Mouse (Mus musculus) thymus, postnatal 10 days (tissue): ENCODE data around the gene Exph5.

Source experiments
- DNase-seq, 2 experiments: peaks; one replicate each; pipeline ENCODE4 v3.0.0; 2021; ENCODE audit warnings: low spot score in 2 of 2

Exph5 gene

GRCm38 (mm10) chr9:53301269-53301720, at the start of gene Exph5:
Exph5 (plus strand) TSS chr9:53301670.
- peak; percentile 22 to 37 for DNase-seq

- peak; percentile 38 to 76 for DNase-seq
Measured at GRCm38 (mm10) chr9:53254368-53254767, 47.1 kb upstream of the Exph5 start.

GRCm38 (mm10) chr9:53256690-53257305, 44.7 kb upstream of the Exph5 start:
- DNase-seq: no peak

- no peak for DNase-seq
Measured at GRCm38 (mm10) chr9:53257772-53258171, 43.7 kb upstream of the Exph5 start.

- DNase-seq: no peak
Measured at GRCm38 (mm10) chr9:53258199-53258598, 43.3 kb upstream of the Exph5 start.

GRCm38 (mm10) chr9:53264387-53264786, 37.1 kb upstream of the Exph5 start:
- DNase-seq: no peak

GRCm38 (mm10) chr9:53265589-53265988, 35.9 kb upstream of the Exph5 start:
- DNase-seq: no peak

- no peak for DNase-seq
Measured at GRCm38 (mm10) chr9:53268036-53268435, 33.4 kb upstream of the Exph5 start.

- no peak for DNase-seq
Measured at GRCm38 (mm10) chr9:53268731-53269465, 32.6 kb upstream of the Exph5 start.

GRCm38 (mm10) chr9:53269466-53269755, 32.1 kb upstream of the Exph5 start:
- DNase-seq: no peak

GRCm38 (mm10) chr9:53271281-53272022, 30.0 kb upstream of the Exph5 start:
- DNase-seq: peak in 1 of 2 experiments; percentile 17

- no peak for DNase-seq
Measured at GRCm38 (mm10) chr9:53272207-53272606, 29.3 kb upstream of the Exph5 start.

- no peak for DNase-seq
Measured at GRCm38 (mm10) chr9:53272714-53273113, 28.8 kb upstream of the Exph5 start.

GRCm38 (mm10) chr9:53276381-53276780, 25.1 kb upstream of the Exph5 start:
- DNase-seq: no peak

- DNase-seq: no peak
Measured at GRCm38 (mm10) chr9:53278997-53279396, 22.5 kb upstream of the Exph5 start.

GRCm38 (mm10) chr9:53286793-53287192, 14.7 kb upstream of the Exph5 start:
- DNase-seq: no peak

GRCm38 (mm10) chr9:53290006-53290405, 11.5 kb upstream of the Exph5 start:
- no peak for DNase-seq

GRCm38 (mm10) chr9:53292833-53293232, 8.6 kb upstream of the Exph5 start:
- no peak for DNase-seq

- no peak for DNase-seq
Measured at GRCm38 (mm10) chr9:53301801-53302311, 386 bp downstream of the Exph5 start.

GRCm38 (mm10) chr9:53302415-53302814, 945 bp downstream of the Exph5 start:
- DNase-seq: no peak

GRCm38 (mm10) chr9:53307904-53308303, 6.4 kb downstream of the Exph5 start:
- DNase-seq: no peak

- DNase-seq: no peak
Measured at GRCm38 (mm10) chr9:53312981-53313380, 11.5 kb downstream of the Exph5 start.
